Mouse (Mus musculus) hematopoietic stem cell, adult 5-6 weeks (primary cell): ENCODE results near the gene Cerk. TPM values are rescaled to one million over a fixed set of nuclear protein-coding genes. Genes with fewer than 3 reads are reported as not detected.

Source experiments
- ATAC-seq, 2 experiments: fragments of 125-278 bp in 1 of 2; replicated peaks in 1 of 2; 2 replicates each; pipeline ENCODE4 v1.8.0; 2016 to 2017; ENCODE audit warnings: inconsistent platforms in 2 of 2, mild to moderate bottlenecking in 2 of 2, moderate number of reproducible peaks in 2 of 2, low read depth in 1 of 2, moderate TSS enrichment in 1 of 2; ENCODE audit not compliant: low FRiP score in 2 of 2, poor library complexity in 2 of 2, severe bottlenecking in 2 of 2, insufficient read depth in 1 of 2, low TSS enrichment in 1 of 2
- total RNA-seq: library from RNA; stranded (forward); fragments of 172-1452, 232-1000 nt; gene quantifications from 2 replicates; pipeline ENCODE4 v1.2.3, GENCODE M21; 2017

Cerk gene
- total RNA-seq, 1 experiment from 2014 or later: 20.3 TPM

DNA sequence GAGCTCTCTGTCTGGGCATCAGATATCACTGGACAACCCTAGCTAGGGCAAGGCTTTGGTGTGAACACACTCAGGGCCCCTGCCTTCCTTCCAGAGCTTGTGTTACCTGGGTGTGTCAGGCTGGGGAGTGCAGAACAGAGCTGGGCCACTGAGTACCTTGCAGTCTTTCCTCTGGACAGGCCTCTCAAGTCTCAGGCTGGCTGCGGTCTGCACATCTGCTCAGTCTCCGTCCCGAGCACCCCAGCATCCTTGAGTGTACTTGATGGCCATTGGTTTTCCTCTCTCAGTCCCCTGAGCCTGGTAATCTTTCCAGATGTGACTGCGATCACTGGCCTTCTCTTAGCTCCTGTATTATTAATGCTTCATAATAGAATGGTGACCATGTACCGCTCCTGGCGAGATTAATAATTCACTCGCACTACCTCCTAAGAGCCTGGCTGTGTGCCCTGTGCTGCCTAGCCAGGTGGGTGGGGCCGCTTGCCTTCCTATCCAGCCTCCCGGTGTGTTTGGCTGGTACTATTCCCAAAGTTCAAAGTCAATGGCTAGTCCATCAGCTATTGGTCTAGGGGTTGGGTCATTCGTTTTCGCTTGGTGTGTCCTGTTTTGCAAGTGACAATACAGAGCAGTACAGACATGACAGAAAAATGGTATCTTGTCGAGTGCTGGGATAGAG, 93.8 kb downstream of the Cerk start:
- ATAC-seq: no peak

DNA sequence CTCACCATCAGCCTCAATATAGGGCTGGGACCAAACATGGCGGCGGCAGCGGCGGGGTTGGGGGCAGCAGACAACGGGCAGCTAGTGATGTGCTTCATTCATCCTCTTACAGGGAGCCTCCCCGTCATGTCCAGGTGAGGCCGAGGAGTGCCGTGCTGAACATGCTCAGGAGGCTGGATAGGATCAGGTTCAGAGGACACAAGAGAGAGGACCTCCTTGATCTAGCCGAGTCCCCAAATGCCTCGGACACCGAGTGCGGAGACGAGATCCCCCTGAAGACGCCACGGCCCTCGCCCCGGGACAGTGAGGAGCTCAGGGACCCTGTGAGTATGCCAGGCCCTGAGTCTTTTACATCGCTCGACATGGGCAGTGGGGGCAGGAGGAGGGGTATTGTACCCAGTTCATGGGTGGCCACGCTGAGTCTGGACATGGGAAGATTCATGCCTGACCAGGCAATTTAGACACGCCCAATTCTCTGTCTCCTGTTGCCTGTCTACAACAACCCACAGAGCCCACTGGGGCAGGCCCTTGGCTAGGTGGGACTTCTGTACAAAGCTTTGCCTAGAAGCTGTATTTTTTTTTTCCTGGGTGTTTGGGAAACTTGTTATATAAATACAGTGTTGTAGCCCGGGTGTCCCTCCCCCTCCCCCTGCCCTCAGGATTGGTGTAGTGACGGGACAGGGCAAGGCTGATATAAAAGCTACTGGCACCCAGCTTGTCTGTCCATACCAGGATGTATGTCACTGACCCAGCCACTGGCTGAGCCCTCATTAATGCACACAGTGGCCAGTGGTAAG, 94.5 kb downstream of the Cerk start:
- ATAC-seq: no peak

DNA sequence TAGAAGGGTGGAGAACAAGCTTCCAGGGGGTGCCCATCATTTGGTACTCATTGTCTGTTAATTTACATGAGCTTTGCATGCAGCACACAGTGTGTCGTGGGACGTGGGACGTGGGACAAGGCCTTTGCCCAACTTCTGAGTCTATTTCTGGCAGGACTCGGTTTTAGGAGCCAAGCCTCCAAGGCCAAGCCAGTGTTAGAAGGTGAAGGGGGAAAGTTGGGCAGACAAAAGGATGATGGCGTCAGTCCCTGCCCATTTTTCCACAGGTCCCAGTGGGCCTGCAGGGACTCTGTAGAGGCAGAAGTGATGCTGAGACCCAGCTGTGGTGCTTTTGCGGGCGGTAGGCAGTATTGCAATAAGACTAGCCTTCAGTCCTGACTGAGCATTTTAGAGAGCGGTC, 95.4 kb downstream of the Cerk start:
- ATAC-seq: no peak

DNA sequence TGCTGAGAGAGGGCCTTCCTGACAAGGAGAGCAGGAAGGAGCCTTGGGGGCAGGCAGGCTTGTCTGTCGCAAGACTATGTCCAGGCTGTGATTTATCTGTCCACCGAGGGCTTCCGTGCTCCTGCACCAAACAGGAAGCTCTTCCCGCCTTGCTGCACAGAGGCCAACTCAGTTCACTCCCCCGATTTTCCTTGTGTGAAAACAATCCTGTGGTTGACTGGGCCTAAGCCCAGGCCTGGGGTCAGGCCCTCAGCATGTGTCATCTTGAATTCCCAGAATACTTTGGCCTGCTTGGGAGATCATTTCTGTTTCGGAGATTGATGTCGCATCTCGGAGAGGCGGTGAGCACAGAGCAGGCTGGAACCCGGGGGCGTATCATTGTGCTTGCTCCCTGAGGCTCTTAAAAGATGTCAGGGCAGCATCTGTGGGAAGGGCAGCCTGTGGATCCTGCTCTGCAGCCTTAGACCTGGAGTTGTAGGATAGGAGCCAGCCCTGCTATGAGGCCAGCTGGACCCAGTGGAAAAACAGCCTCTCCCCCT, 95.9 kb downstream of the Cerk start:
- ATAC-seq: no peak

Other genes starting within 250 kb of the Cerk start
- 3.0 and 7.9 TPM in 2 replicates for gene Celsr1, start 152.4 kb downstream of the Cerk start, total RNA-seq
- 37.6 and 66.4 TPM in 2 replicates for gene Gramd4, start 128.4 kb downstream of the Cerk start, total RNA-seq
- 14.6 and 25.8 TPM in 2 replicates for gene Tbc1d22a, start 28.3 kb upstream of the Cerk start, total RNA-seq